Mouse (Mus musculus) MEL (cell line): Measurements from ENCODE around the gene Sun2. TPM values are rescaled to one million over a fixed set of nuclear protein-coding genes. Genes with fewer than 3 reads are reported as not detected.

Experiments used
- DNase-seq: peaks from one replicate; pipeline ENCODE4 v3.0.0; 2011; ENCODE audit warnings: low read depth, low spot score
- H3K27ac ChIP-seq: 2 replicates; pipeline ENCODE4 v1.5.1; 2012; ENCODE audit warnings: low read depth, mild to moderate bottlenecking, control low read depth, low read length, moderate library complexity; ENCODE audit not compliant: control insufficient read depth
- H3K27me3 ChIP-seq, 2 experiments: fragments of 150-350 bp in 1 of 2; sonication (generic) in 1 of 2; 2 replicates each; pipeline ENCODE4 v1.6.1; 2012; ENCODE audit warnings: low read length in 2 of 2, mild to moderate bottlenecking in 2 of 2, improper control_type of control experiment in 1 of 2, moderate library complexity in 1 of 2; ENCODE audit not compliant: insufficient read depth in 2 of 2, control insufficient read depth in 1 of 2
- H3K36me3 ChIP-seq, 2 experiments: 2 replicates each; pipeline ENCODE4 v1.6.1; 2012 to 2014; ENCODE audit warnings: low read length in 2 of 2, improper control_type of control experiment in 1 of 2, inconsistent platforms in 1 of 2, mild to moderate bottlenecking in 1 of 2; ENCODE audit not compliant: insufficient read depth in 2 of 2, control insufficient read depth in 1 of 2
- H3K4me1 ChIP-seq, 2 experiments: fragments of 150-350 bp in 1 of 2; sonication (generic) in 1 of 2; 2 replicates each; pipeline ENCODE4 v1.6.1; 2012; ENCODE audit warnings: low read length in 2 of 2, improper control_type of control experiment in 1 of 2, mild to moderate bottlenecking in 1 of 2; ENCODE audit not compliant: insufficient read depth in 2 of 2, control insufficient read depth in 1 of 2
- H3K4me3 ChIP-seq, 2 experiments: fragments of 150-350 bp in 1 of 2; sonication (generic) in 1 of 2; 2 replicates each; pipeline ENCODE4 v1.5.1; 2012; ENCODE audit warnings: low read depth in 2 of 2, low read length in 2 of 2, mild to moderate bottlenecking in 2 of 2, moderate library complexity in 2 of 2, control low read depth in 1 of 2, improper control_type of control experiment in 1 of 2; ENCODE audit not compliant: control insufficient read depth in 1 of 2, insufficient read depth in 1 of 2
- H3K79me2 ChIP-seq: 2 replicates; pipeline ENCODE4 v1.6.1; 2012; ENCODE audit warnings: mild to moderate bottlenecking, low read length, moderate library complexity; ENCODE audit not compliant: control insufficient read depth, poor library complexity, insufficient read depth
- H3K9ac ChIP-seq: 2 replicates; pipeline ENCODE4 v1.6.1; 2012; ENCODE audit warnings: low read depth, mild to moderate bottlenecking, control low read depth, low read length, moderate library complexity; ENCODE audit not compliant: control insufficient read depth, poor library complexity, severe bottlenecking
- H3K9me3 ChIP-seq: fragments of 150-350 bp; sonication (generic); replicated peaks from 2 replicates; pipeline ENCODE4 v1.6.1; 2012; ENCODE audit warnings: mild to moderate bottlenecking, low read length, improper control_type of control experiment, moderate library complexity; ENCODE audit not compliant: insufficient read depth
- ELF1 ChIP-seq: IDR thresholded peaks from 2 replicates; pipeline ENCODE4 v1.6.1; 2014; ENCODE audit warnings: low read depth, mild to moderate bottlenecking, inconsistent platforms, low read length, improper control_type of control experiment, moderate library complexity
- GATA1 ChIP-seq: IDR thresholded peaks from 2 replicates; pipeline ENCODE4 v1.6.1; 2011; ENCODE audit warnings: low read depth, low read length, improper control_type of control experiment
- JUND ChIP-seq: IDR thresholded peaks from 2 replicates; pipeline ENCODE4 v1.6.1; 2011; ENCODE audit warnings: low read depth, mild to moderate bottlenecking, improper control_type of control experiment, low read length
- MAX ChIP-seq: IDR thresholded peaks from 2 replicates; pipeline ENCODE4 v1.6.1; 2011; ENCODE audit warnings: low read length, improper control_type of control experiment
- MEF2A ChIP-seq: IDR thresholded peaks from 2 replicates; pipeline ENCODE4 v1.6.1; 2014; ENCODE audit warnings: low read depth, mild to moderate bottlenecking, inconsistent platforms, low read length, improper control_type of control experiment; ENCODE audit not compliant: poor library complexity, insufficient replicate concordance, severe bottlenecking; ENCODE audit errors: extremely low read depth
- MXI1 ChIP-seq: IDR thresholded peaks from 2 replicates; pipeline ENCODE4 v1.6.1; 2011; ENCODE audit warnings: mild to moderate bottlenecking, low read depth, low read length, improper control_type of control experiment
- MYC ChIP-seq: IDR thresholded peaks from 2 replicates; pipeline ENCODE4 v1.6.1; 2011; ENCODE audit warnings: low read depth, mild to moderate bottlenecking, low read length, improper control_type of control experiment, moderate library complexity
- NRF1 ChIP-seq: IDR thresholded peaks from 2 replicates; pipeline ENCODE4 v1.6.1; 2014; ENCODE audit warnings: low read depth, mild to moderate bottlenecking, inconsistent platforms, low read length, improper control_type of control experiment, moderate library complexity; ENCODE audit not compliant: poor library complexity, insufficient read depth, severe bottlenecking
- POLR2A ChIP-seq, 2 experiments: IDR thresholded peaks; 2 replicates each; pipeline ENCODE4 v1.6.1; 2011 to 2012; ENCODE audit warnings: low read length in 2 of 2, mild to moderate bottlenecking in 2 of 2, control low read depth in 1 of 2, improper control_type of control experiment in 1 of 2, low read depth in 1 of 2, moderate library complexity in 1 of 2; ENCODE audit not compliant: control insufficient read depth in 1 of 2, insufficient read depth in 1 of 2, poor library complexity in 1 of 2
- SIN3A ChIP-seq: IDR thresholded peaks from 2 replicates; pipeline ENCODE4 v1.6.1; 2012; ENCODE audit warnings: low read length, improper control_type of control experiment, inconsistent platforms
- TAL1 ChIP-seq: IDR thresholded peaks from 2 replicates; pipeline ENCODE4 v1.6.1; 2012; ENCODE audit warnings: mild to moderate bottlenecking, inconsistent platforms, low read length, moderate library complexity, mixed read lengths
- TBP ChIP-seq: IDR thresholded peaks from 2 replicates; pipeline ENCODE4 v1.8.0; 2011; ENCODE audit warnings: low read depth, low read length, improper control_type of control experiment
- UBTF ChIP-seq: IDR thresholded peaks from 2 replicates; pipeline ENCODE4 v1.6.1; 2012; ENCODE audit warnings: low read depth, mild to moderate bottlenecking, inconsistent platforms, low read length, improper control_type of control experiment, moderate library complexity, borderline replicate concordance; ENCODE audit not compliant: insufficient read depth
- ZKSCAN1 ChIP-seq: IDR thresholded peaks from 2 replicates; pipeline ENCODE4 v1.6.1; 2012; ENCODE audit warnings: low read depth, mild to moderate bottlenecking, inconsistent platforms, low read length, improper control_type of control experiment, moderate library complexity
- ZMIZ1 ChIP-seq: IDR thresholded peaks from 2 replicates; pipeline ENCODE4 v1.6.1; 2012; ENCODE audit warnings: low read depth, mild to moderate bottlenecking, inconsistent platforms, low read length, improper control_type of control experiment, moderate library complexity
- polyA plus RNA-seq, 2 experiments: library from polyadenylated mRNA; stranded (reverse) in 1 of 2; unstranded in 1 of 2; fragments of >175 nt in 1 of 2; fragments of >200 nt in 1 of 2; gene quantifications; 2 replicates each; pipeline versions ENCODE4 v1.2.1 to v1.2.4; 2012; ENCODE audit warnings: low replicate concordance in 2 of 2, low read depth in 1 of 2; ENCODE audit not compliant: insufficient read length in 2 of 2, insufficient read depth in 1 of 2, missing spikeins in 1 of 2
- total RNA-seq: library from RNA; depleted of rRNA; stranded (reverse); fragments of 300-350 nt; gene quantifications from 2 replicates; pipeline ENCODE4 v1.2.3, GENCODE M21; 2012

Gene Sun2
- total and polyA plus RNA-seq, 3 experiments = 4.3 to 10.6 TPM; not detected in 1

DNA sequence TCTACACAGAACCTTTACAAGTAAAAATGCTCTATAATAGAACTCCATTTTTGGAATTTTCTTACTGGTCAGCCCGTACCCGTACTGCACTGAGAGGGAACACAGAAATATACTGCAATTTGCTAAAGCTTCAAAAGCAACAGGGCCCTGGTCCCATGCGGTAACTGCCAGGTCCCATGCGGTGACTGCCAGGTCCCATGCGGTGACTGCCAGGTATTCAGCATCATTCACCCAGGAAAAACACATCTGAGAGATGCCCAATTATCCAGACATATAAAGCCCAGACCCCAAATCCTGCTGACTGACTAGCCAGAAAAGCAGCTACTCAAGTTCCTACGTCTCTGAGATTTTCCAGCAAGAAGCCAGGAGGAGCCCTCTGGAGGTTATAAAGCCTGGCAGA is 57.7 kb downstream of the Sun2 start:
- H3K4me1 ChIP-seq = peaks cover 6 to 29% of the 10 kb centered on the region in 2 experiments
- TF ChIP-seq ZKSCAN1 (no peak), UBTF (no peak), SIN3A (no peak), MXI1 (0 out of 2 replicates have a peak, but pooled peaks have one; percentile 0), GATA1 (no peak)
- peak overlapping the region; percentile 93 to 96 for H3K4me3 ChIP-seq
- no peaks in the 10 kb centered on the region for H3K9me3 ChIP-seq
- H3K27ac ChIP-seq = no peak overlapping the region
- peak overlapping the region; percentile 97 for H3K9ac ChIP-seq
- peaks cover 75% of the 10 kb centered on the region for H3K79me2 ChIP-seq
- DNase-seq = no peak
- H3K36me3 ChIP-seq = peaks cover 2 to 34% of the 10 kb centered on the region in 2 experiments; a peak in 3 of 4 replicates
- H3K27me3 ChIP-seq = no peaks in the 10 kb centered on the region

GRCm38 (mm10) chr15:79683707-79684465 is 58.5 kb downstream of the Sun2 start:
- peak overlapping the region; percentile 93 to 96 for H3K4me3 ChIP-seq
- peaks cover 4 to 29% of the 10 kb centered on the region in 2 experiments for H3K4me1 ChIP-seq
- H3K36me3 ChIP-seq = peaks cover 2 to 31% of the 10 kb centered on the region in 2 experiments; a peak in 3 of 4 replicates
- peak overlapping the region; percentile 97 for H3K9ac ChIP-seq
- DNase-seq = peak; percentile 57
- no peak for TF ChIP-seq ELF1
- TF ChIP-seq NRF1 = 0 out of 2 replicates have a peak, but pooled peaks have one; percentile 25
- peak; percentile 29; the same call in 1 of the 2 replicates for TF ChIP-seq MXI1
- TF ChIP-seq ZMIZ1 = no peak
- no peak for TF ChIP-seq MEF2A
- peak; percentile 55; the same call in 1 of the 2 replicates for TF ChIP-seq MAX
- TF ChIP-seq MYC = 0 out of 2 replicates have a peak, but pooled peaks have one; percentile 39
- TF ChIP-seq TAL1 = peak; percentile 26
- 0 out of 2 replicates have a peak, but pooled peaks have one; percentile 13 for TF ChIP-seq JUND
- TF ChIP-seq TBP = 0 out of 2 replicates have a peak, but pooled peaks have one; percentile 23
- no peak for TF ChIP-seq POLR2A (IDR thresholded peaks at IDR 0.05; ENCODE audit: control insufficient read depth in 1 of 2, insufficient read depth in 1 of 2, low read depth in 1 of 2, low read length in 2 of 2, poor library complexity in 1 of 2)
- H3K27ac ChIP-seq = peak overlapping the region; percentile 11; the same call in 1 of the 2 replicates
- no peaks in the 10 kb centered on the region for H3K27me3 ChIP-seq
- H3K9me3 ChIP-seq = no peaks in the 10 kb centered on the region
- peaks cover 80% of the 10 kb centered on the region for H3K79me2 ChIP-seq
